Mouse (Mus musculus) adrenal gland, adult 2 months (tissue): ENCODE results near the gene Gm49345. TPM values are rescaled to one million over a fixed set of nuclear protein-coding genes. Genes with fewer than 3 reads are reported as not detected.
"Not testable (repeated sequence)": the region's sequence is repeated elsewhere in the genome, so short reads cannot be mapped to it uniquely, and the experiment has no call there.

Experiments
- DNase-seq: peaks from one replicate; pipeline ENCODE4 v3.0.0; 2021
- long read RNA-seq: library from polyadenylated mRNA; stranded (forward); transcript quantifications from one replicate; pipeline ENCODE4 v2.0.0, GENCODE M21; 2021
- polyA plus RNA-seq: library from polyadenylated mRNA; depleted of rRNA; stranded (reverse); fragments of >200 nt; gene quantifications from 2 replicates; pipeline ENCODE4 v1.2.3, GENCODE M21; 2012; rRNA removed
- total RNA-seq, 2 experiments: library from RNA; stranded (reverse); gene quantifications; 2 replicates each; pipeline ENCODE4 v1.2.3; 2021

Gene Gm49345
- total RNA-seq, result 1 to 10 TPM; 1.2 to 1.3 TPM
- not detected in 2 replicates for polyA plus RNA-seq
- long read RNA-seq, result 0 reads

- DNase-seq, result peak; percentile 90
Measured at GRCm38 (mm10) chr13:67637294-67638007, at the start of gene Gm49345, which contains the start of gene Zfp729a. Gene Gm49345 (minus strand): TSS chr13:67637769. Gene Zfp729a (minus strand): TSS chr13:67637791.

GRCm38 (mm10) chr13:67686971-67687370 lies 49.4 kb upstream of the Gm49345 start, which contains the start of gene Zfp738:
Gene Zfp738 (minus strand): TSS chr13:67687071.
- no peak for DNase-seq

GRCm38 (mm10) chr13:67683841-67684240 lies 46.3 kb upstream of the Gm49345 start:
- DNase-seq, result not testable (repeated sequence)

DNA sequence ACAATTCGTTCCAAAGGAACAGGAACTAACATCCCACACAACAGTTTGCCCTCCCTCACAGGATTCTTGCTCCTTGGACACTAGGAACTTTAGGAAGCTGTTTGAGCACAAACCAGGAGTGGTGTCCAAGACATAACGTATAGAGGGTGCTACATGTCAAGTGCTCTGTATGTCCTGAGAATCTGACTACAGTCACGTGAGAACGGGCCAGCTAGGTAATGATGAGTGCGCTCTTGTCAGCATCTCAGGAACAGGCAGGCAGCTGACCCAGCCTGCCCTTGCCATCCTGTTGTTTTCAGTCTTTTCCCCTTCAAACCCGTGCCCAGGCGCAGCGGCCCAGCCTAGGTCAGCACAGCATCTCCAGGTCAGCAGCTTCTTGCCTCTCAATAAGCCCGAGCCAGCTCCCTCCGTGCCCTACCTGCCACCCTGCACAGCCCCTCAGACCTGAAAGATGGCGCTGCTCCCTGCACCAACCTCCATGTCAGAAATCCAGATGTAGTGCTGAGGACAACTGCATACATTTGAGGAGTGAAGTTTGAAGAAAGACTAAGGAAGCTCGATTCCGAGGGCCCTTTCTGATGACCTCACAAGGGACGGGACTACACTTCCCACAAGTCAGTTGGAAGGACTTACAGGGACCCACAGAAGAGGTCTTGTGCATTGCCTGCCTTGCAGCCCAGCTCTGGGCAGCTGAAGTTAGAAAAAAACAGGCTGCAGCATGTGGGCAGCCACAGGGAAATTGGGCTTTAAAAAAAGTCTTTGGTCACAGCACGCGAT lies 45.6 kb upstream of the Gm49345 start:
- DNase-seq, result peak; percentile 91

- DNase-seq, result no peak
Measured at GRCm38 (mm10) chr13:67674902-67675301, 37.3 kb upstream of the Gm49345 start.

GRCm38 (mm10) chr13:67652496-67652895 lies 14.9 kb upstream of the Gm49345 start:
- no peak for DNase-seq

- DNase-seq, result no peak
Measured at GRCm38 (mm10) chr13:67610108-67610507, 27.5 kb downstream of the Gm49345 start.

- peak; percentile 90 for DNase-seq
Measured at GRCm38 (mm10) chr13:67609066-67609876, 28.3 kb downstream of the Gm49345 start, which contains the start of gene Zfp729b. Gene Zfp729b (minus strand): TSS chr13:67609707.

DNA sequence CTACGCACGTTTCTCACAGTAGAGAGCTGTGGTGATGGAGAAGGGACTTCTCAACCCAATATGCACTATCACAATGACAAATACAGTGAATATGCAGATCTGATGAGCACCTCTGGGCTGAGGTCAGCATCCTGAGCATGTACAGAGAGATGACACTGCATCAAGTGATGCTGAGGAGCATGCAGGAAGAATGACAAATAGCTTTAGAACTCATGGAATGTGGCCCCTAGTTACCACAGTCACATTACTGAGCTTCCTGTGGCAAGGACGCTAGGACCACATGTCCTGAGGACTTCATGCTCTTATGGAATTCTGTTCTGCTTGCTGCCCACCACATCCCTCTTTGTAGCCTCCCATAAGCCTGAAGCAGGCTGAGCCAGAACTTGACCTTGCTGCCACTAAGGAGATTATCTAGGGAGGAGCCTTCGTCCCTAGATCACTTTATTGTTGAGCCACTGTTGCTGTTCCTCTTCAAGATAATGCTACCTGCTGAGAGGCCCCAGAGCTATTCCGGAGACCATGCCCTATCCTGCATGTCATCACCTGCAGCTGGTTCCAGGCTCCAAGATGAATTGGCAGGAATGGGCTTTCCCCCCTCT lies 64.9 kb downstream of the Gm49345 start:
- DNase-seq, result no peak

- DNase-seq, result no peak
Measured at GRCm38 (mm10) chr13:67553730-67554129, 83.8 kb downstream of the Gm49345 start, which contains the start of gene Zfp748. Gene Zfp748 (minus strand): TSS chr13:67553830.

DNA sequence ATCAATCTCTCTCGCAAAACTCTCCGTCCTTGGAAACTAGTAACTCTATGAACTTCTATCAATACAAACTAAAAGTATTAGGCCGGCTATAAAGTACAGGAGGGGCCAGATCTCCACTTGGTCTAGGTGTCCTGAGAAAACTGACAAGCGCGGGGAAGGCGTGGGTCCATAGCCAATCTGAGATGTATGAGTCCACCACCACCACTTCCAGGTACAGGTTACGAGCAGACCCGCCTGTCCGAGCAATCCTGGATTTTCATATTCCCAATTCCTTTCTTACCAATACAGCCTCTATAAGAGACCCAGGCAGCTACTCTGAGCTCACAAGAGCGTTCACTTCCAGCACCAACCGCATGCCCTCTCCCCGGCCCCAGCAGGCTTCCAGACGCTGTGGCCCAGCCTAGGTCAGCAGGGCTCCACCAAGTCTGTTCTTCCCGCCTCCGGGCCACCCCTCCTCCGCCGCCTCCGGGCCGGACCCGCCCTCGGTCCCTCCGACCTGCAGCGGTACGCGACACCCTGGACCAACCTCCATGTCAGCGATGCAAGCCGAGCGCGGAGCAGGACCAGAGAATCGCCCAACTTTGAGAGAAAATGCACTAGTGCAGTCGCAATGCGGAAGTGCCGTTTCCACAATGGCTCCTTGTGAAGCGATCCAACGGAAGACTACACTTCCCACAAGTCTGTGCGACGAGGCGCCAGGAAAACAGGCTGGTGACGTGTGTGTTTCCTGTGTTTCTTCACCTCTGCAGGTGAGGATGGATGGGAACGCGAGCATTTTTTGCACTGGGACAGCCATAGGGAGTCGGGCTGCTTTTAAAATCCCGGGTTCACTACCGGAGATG lies 84.8 kb downstream of the Gm49345 start:
- peak; percentile 90 for DNase-seq

DNA sequence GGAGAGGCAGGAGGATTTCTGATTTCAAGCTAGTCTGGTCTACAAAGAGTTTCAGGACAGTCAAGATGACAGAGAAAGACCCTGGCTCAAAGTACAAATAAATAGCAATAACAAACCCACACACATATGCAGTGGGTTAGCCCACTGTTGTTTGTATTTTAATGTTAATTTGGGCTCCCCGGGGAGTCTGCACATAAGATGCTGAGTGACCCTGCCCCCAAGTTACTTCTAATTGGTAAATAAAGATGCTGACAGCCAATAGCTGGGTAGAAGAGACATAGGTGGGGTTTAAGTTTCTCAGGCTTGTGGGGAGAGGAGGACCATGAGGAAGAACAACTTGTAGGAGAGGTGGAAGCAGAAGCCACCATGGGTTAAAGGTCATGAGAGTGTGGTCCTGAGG lies 91.6 kb downstream of the Gm49345 start:
- no peak for DNase-seq

Other genes starting within 250 kb of the Gm49345 start
- 1 to 10 TPM; 3.5 to 4.7 TPM for gene Zfp429, start 237.9 kb downstream of the Gm49345 start, total RNA-seq
- 1.4 TPM in 1 of 2 replicates, not detected in the other for gene Zfp429, start 237.9 kb downstream of the Gm49345 start, polyA plus RNA-seq
- gene Zfp459, start 216.4 kb downstream of the Gm49345 start, total RNA-seq, result 1 to 10 TPM in 1 of 2 experiments, under 1 TPM in 1; 0.29 to 3.9 TPM
- 0.02 TPM in 1 of 2 replicates, not detected in the other for gene Zfp459, start 216.4 kb downstream of the Gm49345 start, polyA plus RNA-seq
- 10 to 100 TPM; 16.5 to 20.0 TPM for gene Zfp874a, start 186.1 kb downstream of the Gm49345 start, total RNA-seq
- gene Zfp874a, start 186.1 kb downstream of the Gm49345 start, polyA plus RNA-seq, result 0.44 and 0.46 TPM in 2 replicates
- gene Zfp874b, start 153.5 kb downstream of the Gm49345 start, total RNA-seq, result 10 to 100 TPM; 16.1 to 17.3 TPM
- gene Zfp874b, start 153.5 kb downstream of the Gm49345 start, polyA plus RNA-seq, result 0.28 and 0.95 TPM in 2 replicates
- gene Zfp58, start 137.2 kb downstream of the Gm49345 start, total RNA-seq, result 1 to 10 TPM; 7.5 to 7.6 TPM
- 0.17 and 0.20 TPM in 2 replicates for gene Zfp58, start 137.2 kb downstream of the Gm49345 start, polyA plus RNA-seq
- gene Gm26965, start 111.6 kb downstream of the Gm49345 start, total RNA-seq, result not detected
- not detected in 2 replicates for gene Gm26965, start 111.6 kb downstream of the Gm49345 start, polyA plus RNA-seq
- 10 to 100 TPM; 23.1 to 24.2 TPM for gene Zfp87, start 111.6 kb downstream of the Gm49345 start, total RNA-seq
- gene Zfp87, start 111.6 kb downstream of the Gm49345 start, polyA plus RNA-seq, result 3.0 and 4.2 TPM in 2 replicates
- 1 to 10 TPM; 9.0 to 9.3 TPM for gene Zfp748, start 83.9 kb downstream of the Gm49345 start, total RNA-seq
- gene Zfp748, start 83.9 kb downstream of the Gm49345 start, polyA plus RNA-seq, result 0.66 and 0.75 TPM in 2 replicates
- gene Zfp729b, start 28.1 kb downstream of the Gm49345 start, total RNA-seq, result 1 to 10 TPM; 6.4 to 7.8 TPM
- gene Zfp729b, start 28.1 kb downstream of the Gm49345 start, polyA plus RNA-seq, result 0.03 and 0.09 TPM in 2 replicates
- gene Zfp729a, start within 50 bp of the Gm49345 start, total RNA-seq, result 1 to 10 TPM; 6.0 to 6.5 TPM
- gene Zfp729a, start within 50 bp of the Gm49345 start, polyA plus RNA-seq, result 0.12 and 0.29 TPM in 2 replicates
- gene Zfp738, start 49.3 kb upstream of the Gm49345 start, total RNA-seq, result 10 to 100 TPM in 1 of 2 experiments, 1 to 10 TPM in 1; 6.8 to 14.3 TPM
- 0.95 and 1.8 TPM in 2 replicates for gene Zfp738, start 49.3 kb upstream of the Gm49345 start, polyA plus RNA-seq
- 10 to 100 TPM; 10.2 to 10.6 TPM for gene Zfp65, start 91.4 kb upstream of the Gm49345 start, total RNA-seq
- 0.06 and 0.16 TPM in 2 replicates for gene Zfp65, start 91.4 kb upstream of the Gm49345 start, polyA plus RNA-seq
- 1 to 10 TPM; 4.7 to 4.8 TPM for gene Zfp85, start 117.5 kb upstream of the Gm49345 start, total RNA-seq
- gene Zfp85, start 117.5 kb upstream of the Gm49345 start, polyA plus RNA-seq, result not detected in 2 replicates
- 1 to 10 TPM; 1.9 to 2.8 TPM for gene Zfp493, start 141.9 kb upstream of the Gm49345 start, total RNA-seq
- gene Zfp493, start 141.9 kb upstream of the Gm49345 start, polyA plus RNA-seq, result 0.35 and 0.36 TPM in 2 replicates
- 1 to 10 TPM; 4.1 to 5.8 TPM for gene Zfp273, start 176.0 kb upstream of the Gm49345 start, total RNA-seq
- not detected in 2 replicates for gene Zfp273, start 176.0 kb upstream of the Gm49345 start, polyA plus RNA-seq
- gene Gm10037, start 193.3 kb upstream of the Gm49345 start, total RNA-seq, result 1 to 10 TPM; 1.8 to 3.2 TPM
- not detected in 2 replicates for gene Gm10037, start 193.3 kb upstream of the Gm49345 start, polyA plus RNA-seq
- gene BC048507, start 225.6 kb upstream of the Gm49345 start, total RNA-seq, result not detected
- not detected in 2 replicates for gene BC048507, start 225.6 kb upstream of the Gm49345 start, polyA plus RNA-seq